In the genomic region with DNA sequence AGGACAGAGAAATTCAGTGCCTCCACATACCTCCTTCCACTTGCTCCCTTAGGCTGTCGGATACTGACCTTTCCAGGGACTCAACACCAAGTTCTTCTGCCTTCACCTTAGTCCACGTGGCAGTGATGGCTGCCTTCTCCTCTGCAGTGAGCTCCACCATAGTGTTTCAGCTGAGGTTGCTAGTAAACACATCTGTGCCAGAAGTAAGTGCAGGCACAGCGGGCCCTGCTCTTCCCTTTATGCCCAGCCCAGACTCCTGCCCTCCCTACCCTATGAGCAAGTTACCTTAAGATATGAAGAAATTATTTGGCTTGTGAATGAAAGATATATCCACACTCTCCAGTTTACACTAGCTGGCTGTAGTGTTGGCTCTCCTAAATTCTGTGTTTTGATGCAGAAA, we compare ENCODE assay signal across 24 mouse cellular contexts. TPM values are rescaled to one million over a fixed set of nuclear protein-coding genes. Genes with fewer than 3 reads are reported as not detected.
DNase-seq lines count a peak whose midpoint lies in the region; ATAC-seq and TF ChIP-seq lines count a peak whose summit lies in the region.
"Had no signal": no experiment of that assay in that cellular context is flagged by ENCODE, and none has a peak within 500 bp of the region (broad histone marks: within the 10 kb centered on the region; RNA-seq: fewer than 3 reads in every experiment).

A gene (minus strand): TSS at position 253 of the 400 bp plus-strand sequence.

- ATAC-seq in heart, embryonic 11.5 days (replicated peaks; ENCODE audit: insufficient number of reproducible peaks, low FRiP score, low TSS enrichment) = peak; percentile 18; the same call in 1 of the 2 replicates
- ATAC-seq in liver, embryonic 12.5 days = peak; percentile 31
- ATAC-seq in liver, postnatal 0 days = no peak
- ATAC-seq in liver, embryonic 14.5 days (ENCODE audit: insufficient read depth) = peak; percentile 18; the same call in 1 of the 2 replicates
- ATAC-seq: forebrain, embryonic 14.5 days; intestine, embryonic 16.5 days had no signal

- 62% methylated on average over 3 of the region's 3 CpGs for WGBS in heart, embryonic 11.5 days (ENCODE audit: insufficient replicate concordance)
- 61% methylated on average over 3 of the region's 3 CpGs for WGBS in liver, embryonic 12.5 days (ENCODE audit: insufficient replicate concordance)
- WGBS in liver, postnatal 0 days (ENCODE audit: insufficient replicate concordance) = 75% methylated on average over 3 of the region's 3 CpGs
- WGBS in liver, embryonic 14.5 days (ENCODE audit: insufficient replicate concordance) = 61% methylated on average over 3 of the region's 3 CpGs
- WGBS in kidney, adult 2 months = 65% methylated on average over 3 of the region's 3 CpGs

- no peak for TF ChIP-seq EP300 in liver, postnatal 0 days (IDR thresholded peaks at IDR 0.05; ENCODE audit: low read depth)
- no peak for TF ChIP-seq EP300 in liver, embryonic 14.5 days (IDR thresholded peaks at IDR 0.05; ENCODE audit: low read depth)

- H3K36me3 ChIP-seq in heart, embryonic 11.5 days (ENCODE audit: control insufficient read depth, insufficient read depth, low read length) = no peaks in the 10 kb centered on the region
- no peaks in the 10 kb centered on the region for H3K36me3 ChIP-seq in liver, embryonic 12.5 days
- no peaks in the 10 kb centered on the region for H3K36me3 ChIP-seq in liver, postnatal 0 days (replicated peaks; ENCODE audit: insufficient read depth, low read length)
- no peaks in the 10 kb centered on the region for H3K36me3 ChIP-seq in liver, embryonic 14.5 days (replicated peaks; ENCODE audit: control insufficient read depth, insufficient read depth, low read depth)
- no peaks in the 10 kb centered on the region for H3K36me3 ChIP-seq in kidney, adult 2 months (ENCODE audit: control insufficient read depth, insufficient read depth, low read length)
- H3K36me3 ChIP-seq: embryonic facial prominence, embryonic 15.5 days; heart, embryonic 15.5 days; hindbrain, embryonic 15.5 days had no signal

- H3K4me1 ChIP-seq in heart, embryonic 11.5 days (ENCODE audit: control insufficient read depth, insufficient read depth, low read length) = no peaks in the 10 kb centered on the region
- H3K4me1 ChIP-seq in liver, embryonic 12.5 days = peaks cover 44% of the 10 kb centered on the region
- no peaks in the 10 kb centered on the region for H3K4me1 ChIP-seq in liver, postnatal 0 days (ENCODE audit: insufficient read depth)
- peaks cover 22 to 29% of the 10 kb centered on the region in 2 experiments for H3K4me1 ChIP-seq in liver, embryonic 14.5 days (replicated peaks; ENCODE audit: control insufficient read depth in 2 of 2, insufficient read depth in 2 of 2, low read length in 1 of 2)
- no peaks in the 10 kb centered on the region for H3K4me1 ChIP-seq in kidney, adult 2 months (ENCODE audit: control insufficient read depth, insufficient read depth, low read length)
- H3K4me1 ChIP-seq: embryonic facial prominence, embryonic 15.5 days; heart, embryonic 15.5 days; hindbrain, embryonic 15.5 days had no signal

- H3K27ac ChIP-seq in heart, embryonic 11.5 days (ENCODE audit: low read depth, low read length) = peak within 1 kb of the TSS; percentile 41; the same call in 1 of the 2 replicates
- H3K27ac ChIP-seq in liver, embryonic 12.5 days = peak within 1 kb of the TSS; percentile 84
- no peak within 1 kb of the TSS for H3K27ac ChIP-seq in liver, postnatal 0 days (ENCODE audit: low read depth)
- peak within 1 kb of the TSS; percentile 54 for H3K27ac ChIP-seq in liver, embryonic 14.5 days
- H3K27ac ChIP-seq in kidney, adult 2 months (ENCODE audit: insufficient read depth, low read depth, low read length) = no peak within 1 kb of the TSS
- H3K27ac ChIP-seq: embryonic facial prominence, embryonic 15.5 days; heart, embryonic 15.5 days; hindbrain, embryonic 15.5 days had no signal

- no peak for TF ChIP-seq CTCF in liver, postnatal 0 days (IDR thresholded peaks at IDR 0.05; ENCODE audit: low read depth)
- TF ChIP-seq CTCF in liver, embryonic 14.5 days (IDR thresholded peaks at IDR 0.05; ENCODE audit: low read depth) = no peak
- no peak for TF ChIP-seq CTCF in kidney, adult 2 months (conservative IDR thresholded peaks at IDR 0.05; ENCODE audit: insufficient read depth, insufficient read length, low read depth, low read length)

- H3K27me3 ChIP-seq in heart, embryonic 11.5 days (ENCODE audit: control insufficient read depth, insufficient read depth, low read length) = no peaks in the 10 kb centered on the region
- no peaks in the 10 kb centered on the region for H3K27me3 ChIP-seq in liver, embryonic 12.5 days (replicated peaks)
- H3K27me3 ChIP-seq in liver, postnatal 0 days (ENCODE audit: insufficient read depth, low read length) = no peaks in the 10 kb centered on the region
- no peaks in the 10 kb centered on the region for H3K27me3 ChIP-seq in liver, embryonic 14.5 days (ENCODE audit: control insufficient read depth, insufficient read depth, low read length)
- H3K27me3 ChIP-seq in kidney, adult 2 months (replicated peaks; ENCODE audit: control insufficient read depth, insufficient read depth, low read length) = no peaks in the 10 kb centered on the region
- H3K27me3 ChIP-seq: embryonic facial prominence, embryonic 15.5 days; heart, embryonic 15.5 days; hindbrain, embryonic 15.5 days had no signal

- no peaks in the 10 kb centered on the region for H3K9me3 ChIP-seq in heart, embryonic 11.5 days (replicated peaks; ENCODE audit: control insufficient read depth, low read length)
- no peaks in the 10 kb centered on the region for H3K9me3 ChIP-seq in liver, embryonic 12.5 days (replicated peaks)
- H3K9me3 ChIP-seq in liver, postnatal 0 days (ENCODE audit: low read length) = no peaks in the 10 kb centered on the region
- H3K9me3 ChIP-seq in liver, embryonic 14.5 days (ENCODE audit: control insufficient read depth, low read length) = no peaks in the 10 kb centered on the region
- H3K9me3 ChIP-seq: embryonic facial prominence, embryonic 15.5 days; heart, embryonic 15.5 days; hindbrain, embryonic 15.5 days had no signal

- peak within 1 kb of the TSS; percentile 32; the same call in 1 of the 2 replicates for H3K4me3 ChIP-seq in heart, embryonic 11.5 days (ENCODE audit: low read depth, low read length)
- H3K4me3 ChIP-seq in liver, embryonic 12.5 days = no peak within 1 kb of the TSS
- H3K4me3 ChIP-seq in liver, postnatal 0 days (ENCODE audit: low read depth, low read length) = no peak within 1 kb of the TSS
- no peak within 1 kb of the TSS for H3K4me3 ChIP-seq in liver, embryonic 14.5 days (ENCODE audit: insufficient read depth in 1 of 2, low read depth in 2 of 2, low read length in 2 of 2)
- no peak within 1 kb of the TSS for H3K4me3 ChIP-seq in kidney, adult 2 months (ENCODE audit: insufficient read depth, low read depth, low read length)
- H3K4me3 ChIP-seq: embryonic facial prominence, embryonic 15.5 days; heart, embryonic 15.5 days; hindbrain, embryonic 15.5 days had no signal

- DNase-seq in heart, adult 18-20 months = no peak
- no peak for DNase-seq in liver, postnatal 0 days
- no peak for DNase-seq in liver, embryonic 14.5 days (ENCODE audit: low read depth in 3 of 3, low spot score in 3 of 3)
- DNase-seq in c-Kit-positive CD71-positive TER-119-positive erythroid progenitor cells, embryonic 14.5 days (ENCODE audit: low spot score) = no peak
- no peak for DNase-seq in kidney, adult 2 months
- DNase-seq: adrenal gland, postnatal 25 days; cerebellum, adult 2 months; cerebellum, postnatal 10 days; embryo, embryonic 11 days; gastrocnemius, postnatal 36 days; heart, adult 11 months had no signal

- no peak for TF ChIP-seq POLR2A in kidney, adult 2 months (IDR thresholded peaks at IDR 0.05; ENCODE audit: low read depth, low read length)

- H3K9ac ChIP-seq in heart, embryonic 11.5 days (ENCODE audit: low read depth, low read length) = no peak within 1 kb of the TSS
- peak within 1 kb of the TSS; percentile 36 for H3K9ac ChIP-seq in liver, embryonic 12.5 days
- H3K9ac ChIP-seq in liver, postnatal 0 days (replicated peaks) = no peak within 1 kb of the TSS
- peak within 1 kb of the TSS; percentile 3 for H3K9ac ChIP-seq in liver, embryonic 14.5 days (replicated peaks)
- H3K9ac ChIP-seq: embryonic facial prominence, embryonic 15.5 days; heart, embryonic 15.5 days; hindbrain, embryonic 15.5 days had no signal

- H3K4me2 ChIP-seq in heart, embryonic 11.5 days = no peak within 1 kb of the TSS
- H3K4me2 ChIP-seq in liver, embryonic 12.5 days = peak within 1 kb of the TSS; percentile 21
- H3K4me2 ChIP-seq in liver, postnatal 0 days (ENCODE audit: low read depth, low read length) = no peak within 1 kb of the TSS
- H3K4me2 ChIP-seq in liver, embryonic 14.5 days (ENCODE audit: low read depth) = no peak within 1 kb of the TSS
- H3K4me2 ChIP-seq: embryonic facial prominence, embryonic 15.5 days; heart, embryonic 15.5 days; hindbrain, embryonic 15.5 days had no signal

RNA-seq across cellular contexts. Expression of the gene that starts here (rescaled TPM):
- 0.31 TPM in 1 of 2 replicates, not detected in the other for polyA plus RNA-seq in heart, embryonic 11.5 days (2014; fragmentation: Nextera tagmentation; extraction: Ambion mirVana)
- not detected for total RNA-seq in heart, adult 18-20 months (2021)
- 0.72 and 1.2 TPM in 2 replicates for polyA plus RNA-seq in liver, embryonic 12.5 days (2016; fragmentation: Nextera tagmentation; extraction: Ambion mirVana)
- not detected in 2 replicates for polyA plus RNA-seq in liver, postnatal 0 days (2015; fragmentation: Nextera tagmentation; extraction: Ambion mirVana)
- 0.19 and 0.36 TPM in 2 replicates for polyA plus RNA-seq in liver, embryonic 14.5 days (2012; rRNA removed)
- polyA plus RNA-seq in liver, embryonic 14.5 days (2014; fragmentation: Nextera tagmentation; extraction: Ambion mirVana) = not detected in 2 replicates
- polyA plus RNA-seq in kidney, adult 2 months (2012; rRNA removed) = not detected in 2 replicates
- total RNA-seq: adrenal gland, postnatal 25 days; gastrocnemius, adult 8-10 months; gastrocnemius, postnatal 36 days; heart, postnatal 25 days; MEL had no signal
- polyA plus RNA-seq: C2C12; cerebellum, adult 2 months; embryonic facial prominence, embryonic 11.5 days; embryonic facial prominence, embryonic 15.5 days; forebrain, embryonic 14.5 days; heart, embryonic 15.5 days; hindbrain, embryonic 11.5 days; hindbrain, embryonic 15.5 days; intestine, embryonic 16.5 days had no signal

Comparison
In these comparisons a context has a peak if more than half of its experiments do, and no peak if none do; other contexts are left out.
1. Peak in ATAC-seq, H3K4me3 ChIP-seq and H3K27ac ChIP-seq in heart, embryonic 11.5 days; RNA of the gene not detected or under 1 TPM.
2. Peak in ATAC-seq, H3K27ac ChIP-seq and H3K9ac ChIP-seq in liver, embryonic 14.5 days; RNA of the gene not detected or under 1 TPM.